Mouse (Mus musculus) E14TG2a.4 (cell line): ENCODE results near the gene Abcd1.

ENCODE experiments used
- CTCF ChIP-seq: conservative IDR thresholded peaks from 2 replicates; pipeline ENCODE4 v1.5.1; 2014; ENCODE audit warnings: low read length
- POU5F1 ChIP-seq: IDR thresholded peaks from 2 replicates; pipeline ENCODE4 v1.6.1; 2014; ENCODE audit warnings: low read length, borderline replicate concordance

- TF ChIP-seq CTCF, result no peak
- no peak for TF ChIP-seq POU5F1
Observed at GRCm38 (mm10) chrX:73765311-73765710, 48.9 kb downstream of the Abcd1 start.
